Mouse (Mus musculus): ENCODE measurements around the gene Gpr15. TPM values are rescaled to one million over a fixed set of nuclear protein-coding genes. Genes with fewer than 3 reads are reported as not detected.

Gpr15 gene
- not detected in 2 replicates for polyA plus RNA-seq (2015; fragmentation: Nextera tagmentation; extraction: Ambion mirVana)

GRCm38 (mm10) chr16:58718666-58719120 lies at the start of gene Gpr15:
Gpr15 (minus strand) TSS chr16:58719070.

GRCm38 (mm10) chr16:58763076-58763475 lies 44.2 kb upstream of the Gpr15 start, which contains the start of gene Olfr172:
Olfr172 (minus strand) TSS chr16:58763176.

GRCm38 (mm10) chr16:58727477-58728131 lies 8.7 kb upstream of the Gpr15 start, which contains the start of gene Cldnd1:
Cldnd1 (plus strand) TSS chr16:58727910.

GRCm38 (mm10) chr16:58669917-58670630 lies 48.8 kb downstream of the Gpr15 start, which contains the start of gene Cpox:
Cpox (plus strand) TSS chr16:58670292.

Small RNA genes lying within 50 kb of the gene (microRNA-seq; reads per million reads assigned to microRNA genes)
- 0 reads per million in 2 experiments for gene Gm27564

Other genes starting within 250 kb of the Gpr15 start
- gene St3gal6, start 194.8 kb downstream of the Gpr15 start, polyA plus RNA-seq (2015; fragmentation: Nextera tagmentation; extraction: Ambion mirVana), result 28.7 and 40.9 TPM in 2 replicates
- gene Gm813, start 102.1 kb downstream of the Gpr15 start, polyA plus RNA-seq (2015; fragmentation: Nextera tagmentation; extraction: Ambion mirVana), result not detected in 2 replicates
- gene E330017A01Rik, start 80.3 kb downstream of the Gpr15 start, polyA plus RNA-seq (2015; fragmentation: Nextera tagmentation; extraction: Ambion mirVana), result not detected in 2 replicates
- 9.7 and 10.5 TPM in 2 replicates for gene Cpox, start 48.8 kb downstream of the Gpr15 start, polyA plus RNA-seq (2015; fragmentation: Nextera tagmentation; extraction: Ambion mirVana)
- 56.6 and 57.2 TPM in 2 replicates for gene Cldnd1, start 8.8 kb upstream of the Gpr15 start, polyA plus RNA-seq (2015; fragmentation: Nextera tagmentation; extraction: Ambion mirVana)
- not detected in 2 replicates for gene Olfr172, start 44.1 kb upstream of the Gpr15 start, polyA plus RNA-seq (2015; fragmentation: Nextera tagmentation; extraction: Ambion mirVana)
- gene Olfr173, start 81.2 kb upstream of the Gpr15 start, polyA plus RNA-seq (2015; fragmentation: Nextera tagmentation; extraction: Ambion mirVana), result not detected in 2 replicates
- gene Olfr175-ps1, start 107.7 kb upstream of the Gpr15 start, polyA plus RNA-seq (2015; fragmentation: Nextera tagmentation; extraction: Ambion mirVana), result not detected in 2 replicates
- not detected in 2 replicates for gene Olfr177, start 155.7 kb upstream of the Gpr15 start, polyA plus RNA-seq (2015; fragmentation: Nextera tagmentation; extraction: Ambion mirVana)
- not detected in 2 replicates for gene Olfr178, start 173.0 kb upstream of the Gpr15 start, polyA plus RNA-seq (2015; fragmentation: Nextera tagmentation; extraction: Ambion mirVana)
- gene Olfr181, start 209.7 kb upstream of the Gpr15 start, polyA plus RNA-seq (2015; fragmentation: Nextera tagmentation; extraction: Ambion mirVana), result not detected in 2 replicates
- not detected in 2 replicates for gene Olfr180, start 210.3 kb upstream of the Gpr15 start, polyA plus RNA-seq (2015; fragmentation: Nextera tagmentation; extraction: Ambion mirVana)